8 mouse cellular contexts compared by ENCODE assay signal in genomic region chr16:94328881-94329867, GRCm38 (mm10). TPM values are rescaled to one million over a fixed set of nuclear protein-coding genes. Genes with fewer than 3 reads are reported as not detected.
A peak's percentile ranks its signal among the peaks of the same experiment; 100 is the strongest.
DNase-seq lines count a peak whose midpoint lies in the region; ATAC-seq lines count a peak whose summit lies in the region.

No protein-coding gene starts in this region.

- 7% methylated on average over 25 of the region's 25 CpGs for WGBS in kidney, embryonic 14.5 days
- WGBS in intestine, embryonic 15.5 days: 19% methylated on average over 25 of the region's 25 CpGs
- 5% methylated on average over 25 of the region's 25 CpGs for WGBS in midbrain, embryonic 16.5 days

- H3K4me3 ChIP-seq in kidney, embryonic 14.5 days (ENCODE audit: low read length): peak overlapping the region; percentile 47
- peak overlapping the region; percentile 55 for H3K4me3 ChIP-seq in intestine, embryonic 15.5 days (replicated peaks)
- peak overlapping the region; percentile 37; the same call in 1 of the 2 replicates for H3K4me3 ChIP-seq in midbrain, embryonic 16.5 days (ENCODE audit: low read depth, low read length)

- H3K4me2 ChIP-seq in kidney, embryonic 14.5 days (replicated peaks; ENCODE audit: low read depth, low read length): peak overlapping the region; percentile 79
- peak overlapping the region; percentile 92 for H3K4me2 ChIP-seq in intestine, embryonic 15.5 days (replicated peaks)
- peak overlapping the region; percentile 64 for H3K4me2 ChIP-seq in midbrain, embryonic 16.5 days (ENCODE audit: low read length)

- DNase-seq in kidney, adult 11 months: no peak
- peak; percentile 45 for DNase-seq in embryo, embryonic 10.5 days (ENCODE audit: low spot score)
- DNase-seq in yolk sac, embryonic 10.5 days (ENCODE audit: low spot score): no peak
- DNase-seq in urinary bladder, postnatal 36 days (ENCODE audit: low spot score in 2 of 2): no peak
- DNase-seq in Muller cell, postnatal 12 days (ENCODE audit: inconsistent ontology term): no peak

- H3K9ac ChIP-seq in kidney, embryonic 14.5 days (ENCODE audit: low read depth, low read length): peak overlapping the region; percentile 40; the same call in 1 of the 2 replicates
- H3K9ac ChIP-seq in intestine, embryonic 15.5 days: no peak overlapping the region; the same call in 1 of the 2 replicates
- no peak overlapping the region for H3K9ac ChIP-seq in midbrain, embryonic 16.5 days (ENCODE audit: low read depth, low read length)

- peaks cover 10% of the 10 kb centered on the region; the same call in 1 of the 2 replicates for H3K27me3 ChIP-seq in kidney, embryonic 14.5 days (ENCODE audit: control insufficient read depth, insufficient read depth, low read length)
- peaks cover 9% of the 10 kb centered on the region for H3K27me3 ChIP-seq in intestine, embryonic 15.5 days (replicated peaks)
- peaks cover 11% of the 10 kb centered on the region for H3K27me3 ChIP-seq in midbrain, embryonic 16.5 days (ENCODE audit: control insufficient read depth, insufficient read depth, low read depth, low read length)

- 0 out of 2 replicates have a peak, but pooled peaks cover 2% of the 10 kb centered on the region for H3K9me3 ChIP-seq in kidney, embryonic 14.5 days (ENCODE audit: control insufficient read depth, low read length)
- no peaks in the 10 kb centered on the region for H3K9me3 ChIP-seq in intestine, embryonic 15.5 days
- no peaks in the 10 kb centered on the region for H3K9me3 ChIP-seq in midbrain, embryonic 16.5 days (replicated peaks; ENCODE audit: control insufficient read depth, low read length, poor library complexity, severe bottlenecking)

- H3K4me1 ChIP-seq in kidney, embryonic 14.5 days (ENCODE audit: control insufficient read depth, insufficient read depth, low read length): peaks cover 15% of the 10 kb centered on the region; the same call in 1 of the 2 replicates
- peaks cover 10% of the 10 kb centered on the region; the same call in 1 of the 2 replicates for H3K4me1 ChIP-seq in intestine, embryonic 15.5 days (replicated peaks)
- peaks cover 15% of the 10 kb centered on the region for H3K4me1 ChIP-seq in midbrain, embryonic 16.5 days (ENCODE audit: control insufficient read depth, insufficient read depth, low read length)

- no peak overlapping the region for H3K27ac ChIP-seq in kidney, embryonic 14.5 days (ENCODE audit: low read depth, low read length)
- H3K27ac ChIP-seq in intestine, embryonic 15.5 days: no peak overlapping the region
- no peak overlapping the region for H3K27ac ChIP-seq in midbrain, embryonic 16.5 days (ENCODE audit: low read length)

- H3K36me3 ChIP-seq in kidney, embryonic 14.5 days (ENCODE audit: control insufficient read depth, insufficient read depth, low read length): no peaks in the 10 kb centered on the region
- no peaks in the 10 kb centered on the region for H3K36me3 ChIP-seq in intestine, embryonic 15.5 days
- H3K36me3 ChIP-seq in midbrain, embryonic 16.5 days (ENCODE audit: control insufficient read depth, insufficient read depth, low read length): no peaks in the 10 kb centered on the region

- ATAC-seq in kidney, embryonic 14.5 days (ENCODE audit: low FRiP score, low TSS enrichment): no peak
- ATAC-seq in intestine, embryonic 15.5 days: no peak
- no peak for ATAC-seq in midbrain, embryonic 16.5 days

RNA-seq across cellular contexts. Expression of gene Ripply3, which starts 1.0 kb away (rescaled TPM):
- polyA plus RNA-seq in kidney, embryonic 14.5 days (2014; fragmentation: Nextera tagmentation; extraction: Ambion mirVana): 14.6 and 15.3 TPM in 2 replicates
- polyA plus RNA-seq in intestine, embryonic 15.5 days (2015; fragmentation: Nextera tagmentation; extraction: Ambion mirVana): 4.4 and 4.7 TPM in 2 replicates
- 0.46 and 1.2 TPM in 2 replicates for polyA plus RNA-seq in midbrain, embryonic 16.5 days (2015; fragmentation: Nextera tagmentation; extraction: Ambion mirVana)

RNA-seq across cellular contexts. Expression of gene Hlcs, which starts 15.8 kb away (rescaled TPM):
- polyA plus RNA-seq in kidney, embryonic 14.5 days (2014; fragmentation: Nextera tagmentation; extraction: Ambion mirVana): 9.0 and 12.5 TPM in 2 replicates
- polyA plus RNA-seq in intestine, embryonic 15.5 days (2015; fragmentation: Nextera tagmentation; extraction: Ambion mirVana): 7.7 and 8.3 TPM in 2 replicates
- polyA plus RNA-seq in midbrain, embryonic 16.5 days (2015; fragmentation: Nextera tagmentation; extraction: Ambion mirVana): 8.6 and 10.4 TPM in 2 replicates

RNA-seq across cellular contexts. Expression of gene Ttc3, which starts 41.2 kb away (rescaled TPM):
- 212 and 269 TPM in 2 replicates for polyA plus RNA-seq in kidney, embryonic 14.5 days (2014; fragmentation: Nextera tagmentation; extraction: Ambion mirVana)
- polyA plus RNA-seq in intestine, embryonic 15.5 days (2015; fragmentation: Nextera tagmentation; extraction: Ambion mirVana): 134 and 183 TPM in 2 replicates
- 1,007 and 1,053 TPM in 2 replicates for polyA plus RNA-seq in midbrain, embryonic 16.5 days (2015; fragmentation: Nextera tagmentation; extraction: Ambion mirVana)

RNA-seq across cellular contexts. Expression of gene Pigp, which starts 42.5 kb away (rescaled TPM):
- 85.6 and 162 TPM in 2 replicates for polyA plus RNA-seq in kidney, embryonic 14.5 days (2014; fragmentation: Nextera tagmentation; extraction: Ambion mirVana)
- polyA plus RNA-seq in intestine, embryonic 15.5 days (2015; fragmentation: Nextera tagmentation; extraction: Ambion mirVana): 120 and 124 TPM in 2 replicates
- 113 and 135 TPM in 2 replicates for polyA plus RNA-seq in midbrain, embryonic 16.5 days (2015; fragmentation: Nextera tagmentation; extraction: Ambion mirVana)
